In genomic region chr11:76243811-76244546, GRCm38 (mm10) we compare ENCODE assay signal across 8 mouse cellular contexts. TPM values are rescaled to one million over a fixed set of nuclear protein-coding genes. Genes with fewer than 3 reads are reported as not detected.
DNase-seq lines count a peak whose midpoint lies in the region; ATAC-seq and TF ChIP-seq lines count a peak whose summit lies in the region.

No protein-coding gene starts in this region.

- H3K4me1 ChIP-seq in liver, adult 2 months (ENCODE audit: control insufficient read depth, insufficient read depth, low read length), result peaks cover 7% of the 10 kb centered on the region
- H3K4me1 ChIP-seq in cerebellum, adult 2 months (ENCODE audit: control insufficient read depth, insufficient read depth, low read length), result peaks cover 4% of the 10 kb centered on the region; the same call in 1 of the 2 replicates
- H3K4me1 ChIP-seq in hindbrain, postnatal 0 days (ENCODE audit: insufficient read depth, low read length), result peaks cover 9% of the 10 kb centered on the region

- peak overlapping the region; percentile 82 for H3K9ac ChIP-seq in liver, adult 2 months (ENCODE audit: low read depth, low read length)
- H3K9ac ChIP-seq in hindbrain, postnatal 0 days (replicated peaks; ENCODE audit: low read length), result peak overlapping the region; percentile 62

- no peaks in the 10 kb centered on the region for H3K27me3 ChIP-seq in liver, adult 2 months (ENCODE audit: control insufficient read depth, insufficient read depth, low read length)
- H3K27me3 ChIP-seq in cerebellum, adult 2 months (ENCODE audit: control insufficient read depth, insufficient read depth, low read length), result no peaks in the 10 kb centered on the region
- H3K27me3 ChIP-seq in hindbrain, postnatal 0 days (ENCODE audit: insufficient read depth, low read length), result no peaks in the 10 kb centered on the region

- H3K27ac ChIP-seq in liver, adult 2 months (replicated peaks; ENCODE audit: insufficient read depth, low read depth, low read length), result no peak overlapping the region; the same call in 1 of the 2 replicates
- peak overlapping the region; percentile 48; the same call in 1 of the 2 replicates for H3K27ac ChIP-seq in cerebellum, adult 2 months (ENCODE audit: insufficient read depth, low read length)
- H3K27ac ChIP-seq in hindbrain, postnatal 0 days, result peak overlapping the region; percentile 79

- no peak for DNase-seq in liver, adult 2 months (ENCODE audit: extremely low read depth, low read depth, low spot score)
- DNase-seq in liver, result no peak
- DNase-seq in cerebellum, adult 2 months, result peak in 1 of 2 experiments; percentile 38
- DNase-seq in hindbrain, postnatal 0 days (ENCODE audit: low spot score), result peak; percentile 36
- no peak for DNase-seq in thymus, postnatal 14 days
- no peak for DNase-seq in natural killer cell, adult 2 months (ENCODE audit: low spot score in 2 of 2)
- no peak for DNase-seq in left cerebral cortex, adult 9 months (ENCODE audit: low spot score in 2 of 2)

- peak overlapping the region; percentile 72 for H3K4me2 ChIP-seq in hindbrain, postnatal 0 days (ENCODE audit: low read depth, low read length)

- no peak for TF ChIP-seq POLR2A in liver, adult 2 months (IDR thresholded peaks at IDR 0.05; ENCODE audit: extremely low read depth, insufficient read depth, low read length)
- no peak for TF ChIP-seq POLR2A in cerebellum, adult 2 months (IDR thresholded peaks at IDR 0.05; ENCODE audit: borderline replicate concordance, insufficient read depth, low read length)

- peak overlapping the region; percentile 92 for H3K4me3 ChIP-seq in liver, adult 2 months (ENCODE audit: insufficient read depth, low read depth, low read length)
- peak overlapping the region; percentile 78 for H3K4me3 ChIP-seq in cerebellum, adult 2 months (replicated peaks; ENCODE audit: insufficient read depth, low read depth, low read length)
- peak overlapping the region; percentile 63 for H3K4me3 ChIP-seq in hindbrain, postnatal 0 days (ENCODE audit: low read length)

- peak; percentile 65 for ATAC-seq in hindbrain, postnatal 0 days
- ATAC-seq in monocyte, adult 5-6 weeks (replicated peaks; ENCODE audit: insufficient number of reproducible peaks, low FRiP score, low TSS enrichment, poor library complexity, severe bottlenecking), result 0 out of 2 replicates have a peak, but pooled peaks have one; percentile 22

- no peak for TF ChIP-seq CTCF in liver, adult 2 months (IDR thresholded peaks at IDR 0.05; ENCODE audit: low read depth, low read length)
- TF ChIP-seq CTCF in cerebellum, adult 2 months (IDR thresholded peaks at IDR 0.05; ENCODE audit: borderline replicate concordance, insufficient read depth, low read depth, low read length), result no peak
- no peak for TF ChIP-seq CTCF in hindbrain, postnatal 0 days (IDR thresholded peaks at IDR 0.05; ENCODE audit: low read depth)

- H3K79me2 ChIP-seq in liver, adult 2 months (ENCODE audit: control insufficient read depth, insufficient read depth, low read length), result peaks cover 7% of the 10 kb centered on the region; the same call in 1 of the 2 replicates

- peaks cover 11% of the 10 kb centered on the region for H3K36me3 ChIP-seq in liver, adult 2 months (ENCODE audit: control insufficient read depth, insufficient read depth, low read length)
- peaks cover 21% of the 10 kb centered on the region for H3K36me3 ChIP-seq in hindbrain, postnatal 0 days (ENCODE audit: insufficient read depth, low read length)

- 2% methylated on average over 34 of the region's 34 CpGs for WGBS in liver, adult 2 months
- WGBS in cerebellum, adult 2 months, result under 1% methylated on average over 34 of the region's 34 CpGs
- WGBS in hindbrain, postnatal 0 days, result 2% methylated on average over 34 of the region's 34 CpGs

- H3K9me3 ChIP-seq in hindbrain, postnatal 0 days (ENCODE audit: low read length), result no peaks in the 10 kb centered on the region

RNA-seq across cellular contexts. Expression of gene Glod4, which starts 0.5 kb away (rescaled TPM):
- total RNA-seq in liver, adult 2 months (2014; rRNA removed), result 45.0 and 56.1 TPM in 2 replicates
- polyA plus RNA-seq in liver, adult 2 months (2012; rRNA removed), result 9.3 and 9.8 TPM in 2 replicates
- 39.3 and 44.9 TPM in 2 replicates for polyA plus RNA-seq in cerebellum, adult 2 months (2012; rRNA removed)
- 34.2 and 39.8 TPM in 2 replicates for total RNA-seq in hindbrain, postnatal 0 days (2014; rRNA removed)
- 116 and 118 TPM in 2 replicates for polyA plus RNA-seq in hindbrain, postnatal 0 days (2015; fragmentation: Nextera tagmentation; extraction: Ambion mirVana)
- total RNA-seq in monocyte, adult 5-6 weeks (2017), result 66.2 to 85.9 TPM (median 77.0 TPM) in 3 replicates

RNA-seq across cellular contexts. Expression of gene Mrm3, which starts 0.5 kb away (rescaled TPM):
- 7.9 and 10.1 TPM in 2 replicates for total RNA-seq in liver, adult 2 months (2014; rRNA removed)
- 7.1 and 7.8 TPM in 2 replicates for polyA plus RNA-seq in liver, adult 2 months (2012; rRNA removed)
- polyA plus RNA-seq in cerebellum, adult 2 months (2012; rRNA removed), result 19.9 and 21.3 TPM in 2 replicates
- total RNA-seq in hindbrain, postnatal 0 days (2014; rRNA removed), result 11.9 and 19.2 TPM in 2 replicates
- 22.5 and 22.8 TPM in 2 replicates for polyA plus RNA-seq in hindbrain, postnatal 0 days (2015; fragmentation: Nextera tagmentation; extraction: Ambion mirVana)
- total RNA-seq in monocyte, adult 5-6 weeks (2017), result 3.2 to 9.7 TPM (median 5.5 TPM) in 3 replicates

RNA-seq across cellular contexts. Expression of gene Gemin4, which starts 26.5 kb away (rescaled TPM):
- 0.65 and 3.3 TPM in 2 replicates for total RNA-seq in liver, adult 2 months (2014; rRNA removed)
- polyA plus RNA-seq in liver, adult 2 months (2012; rRNA removed), result 3.3 and 3.8 TPM in 2 replicates
- polyA plus RNA-seq in cerebellum, adult 2 months (2012; rRNA removed), result 7.9 and 8.5 TPM in 2 replicates
- 14.8 and 17.4 TPM in 2 replicates for total RNA-seq in hindbrain, postnatal 0 days (2014; rRNA removed)
- polyA plus RNA-seq in hindbrain, postnatal 0 days (2015; fragmentation: Nextera tagmentation; extraction: Ambion mirVana), result 7.0 and 9.3 TPM in 2 replicates
- total RNA-seq in monocyte, adult 5-6 weeks (2017), result 2.3 to 4.5 TPM in 2 of 3 replicates, not detected in the other

RNA-seq across cellular contexts. Expression of gene Dbil5, which starts 26.6 kb away (rescaled TPM):
- total RNA-seq in liver, adult 2 months (2014; rRNA removed), result 0.46 and 0.54 TPM in 2 replicates
- 0.19 and 0.46 TPM in 2 replicates for polyA plus RNA-seq in liver, adult 2 months (2012; rRNA removed)
- 1.2 and 1.4 TPM in 2 replicates for polyA plus RNA-seq in cerebellum, adult 2 months (2012; rRNA removed)
- not detected in 2 replicates for total RNA-seq in hindbrain, postnatal 0 days (2014; rRNA removed)
- 0.34 and 0.54 TPM in 2 replicates for polyA plus RNA-seq in hindbrain, postnatal 0 days (2015; fragmentation: Nextera tagmentation; extraction: Ambion mirVana)
- 0.97 TPM in 1 of 3 replicates, not detected in the others for total RNA-seq in monocyte, adult 5-6 weeks (2017)
